Mouse (Mus musculus): ENCODE results near the gene Dapk1.
A peak's percentile ranks its signal among the peaks of the same experiment; 100 is the strongest.

Gene Dapk1

GRCm38 (mm10) chr13:60696323-60696722 is 94.6 kb downstream of the Dapk1 start:
- DNase-seq, result no peak

- DNase-seq, result no peak
Measured at GRCm38 (mm10) chr13:60696741-60697140, 95.0 kb downstream of the Dapk1 start.

GRCm38 (mm10) chr13:60698021-60698420 is 96.3 kb downstream of the Dapk1 start:
- no peak for DNase-seq

GRCm38 (mm10) chr13:60701671-60702171 is 100.0 kb downstream of the Dapk1 start:
- DNase-seq, result peak; percentile 86

GRCm38 (mm10) chr13:60707541-60708468 is 106.1 kb downstream of the Dapk1 start:
- DNase-seq, result peak; percentile 47

- no peak for DNase-seq
Measured at GRCm38 (mm10) chr13:60709136-60709535, 107.4 kb downstream of the Dapk1 start.

GRCm38 (mm10) chr13:60710963-60711362 is 109.2 kb downstream of the Dapk1 start:
- DNase-seq, result no peak

GRCm38 (mm10) chr13:60713537-60713936 is 111.8 kb downstream of the Dapk1 start:
- no peak for DNase-seq

GRCm38 (mm10) chr13:60716107-60716506 is 114.4 kb downstream of the Dapk1 start:
- no peak for DNase-seq

GRCm38 (mm10) chr13:60717421-60717820 is 115.7 kb downstream of the Dapk1 start:
- DNase-seq, result no peak

GRCm38 (mm10) chr13:60719581-60719980 is 117.8 kb downstream of the Dapk1 start:
- peak; percentile 72 for DNase-seq

GRCm38 (mm10) chr13:60722763-60723162 is 121.0 kb downstream of the Dapk1 start:
- peak; percentile 62 for DNase-seq

GRCm38 (mm10) chr13:60728276-60729054 is 126.7 kb downstream of the Dapk1 start:
- no peak for DNase-seq

GRCm38 (mm10) chr13:60729055-60729402 is 127.3 kb downstream of the Dapk1 start:
- no peak for DNase-seq

GRCm38 (mm10) chr13:60730587-60730986 is 128.8 kb downstream of the Dapk1 start:
- DNase-seq, result no peak

GRCm38 (mm10) chr13:60731001-60731400 is 129.3 kb downstream of the Dapk1 start:
- DNase-seq, result peak; percentile 56

GRCm38 (mm10) chr13:60735306-60735705 is 133.6 kb downstream of the Dapk1 start:
- DNase-seq, result no peak

GRCm38 (mm10) chr13:60736421-60737105 is 134.8 kb downstream of the Dapk1 start:
- DNase-seq, result peak; percentile 49

GRCm38 (mm10) chr13:60737632-60738324 is 136.0 kb downstream of the Dapk1 start:
- DNase-seq, result peak; percentile 97

GRCm38 (mm10) chr13:60738429-60738828 is 136.7 kb downstream of the Dapk1 start:
- peak; percentile 90 for DNase-seq

GRCm38 (mm10) chr13:60740248-60740647 is 138.5 kb downstream of the Dapk1 start:
- no peak for DNase-seq

GRCm38 (mm10) chr13:60742611-60743010 is 140.9 kb downstream of the Dapk1 start:
- no peak for DNase-seq

All from lung, postnatal 10 days (tissue).